Mouse (Mus musculus): ENCODE data around the gene Hsd17b11.
"Not testable (repeated sequence)": the region's sequence is repeated elsewhere in the genome, so short reads cannot be mapped to it uniquely, and the experiment has no call there.

Gene Hsd17b11

GRCm38 (mm10) chr5:103980705-103981560 is 40.8 kb downstream of the Hsd17b11 start:
- no peak for DNase-seq (ENCODE audit: low spot score in 2 of 2)

DNA sequence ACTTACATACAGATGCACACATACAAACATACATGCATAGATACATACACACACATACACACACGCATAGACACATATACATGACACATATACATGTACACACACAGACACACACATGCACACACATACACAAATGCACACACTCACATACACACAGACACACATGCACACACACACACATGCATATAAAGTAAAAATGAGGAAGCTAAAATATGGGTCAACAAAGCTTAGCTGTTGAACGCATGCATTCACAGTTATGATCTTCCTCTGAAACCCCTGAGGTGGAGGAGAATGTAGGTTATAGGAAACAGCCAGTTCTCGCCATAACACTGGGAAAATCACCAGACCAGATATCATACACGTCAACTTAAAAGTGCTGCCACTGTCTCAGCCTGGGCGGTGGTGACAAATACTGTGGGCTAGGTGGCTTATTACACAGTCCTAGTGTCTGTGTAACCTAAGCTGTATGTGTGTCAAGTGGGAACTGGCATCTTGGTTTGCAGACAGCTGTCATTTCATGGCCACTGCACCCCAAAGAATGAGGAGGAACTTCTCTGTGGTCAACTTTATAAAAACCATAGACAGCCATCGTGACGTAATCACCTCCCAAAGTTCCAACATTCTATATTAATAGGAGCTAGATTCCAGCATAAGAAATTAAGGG is 43.7 kb downstream of the Hsd17b11 start:
- DNase-seq (ENCODE audit: low spot score in 2 of 2), result no peak

DNA sequence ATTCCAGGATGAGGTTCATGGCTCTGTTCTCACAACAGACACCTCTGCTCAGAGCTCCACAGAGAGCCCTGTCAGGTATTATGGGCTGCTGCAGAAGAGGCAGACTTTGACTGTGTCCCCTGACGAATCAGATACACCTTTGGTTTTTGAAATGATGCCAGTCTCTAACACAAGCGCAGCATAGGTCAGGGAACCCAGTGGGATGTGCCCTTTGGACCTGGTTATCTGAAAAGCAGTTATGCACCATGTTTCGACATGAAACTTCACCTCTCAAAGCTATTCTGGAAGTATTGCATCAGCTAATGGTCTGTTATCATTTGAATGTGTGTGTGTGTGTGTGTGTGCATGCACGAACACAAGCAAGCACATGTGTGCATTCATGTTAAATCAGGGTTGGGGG is 44.4 kb downstream of the Hsd17b11 start, which contains the start of gene Hsd17b13:
Gene Hsd17b13 (minus strand): TSS at position 114 of the 400 bp plus-strand sequence.
- DNase-seq (ENCODE audit: low spot score in 2 of 2), result no peak

GRCm38 (mm10) chr5:103975736-103976135 is 46.0 kb downstream of the Hsd17b11 start:
- DNase-seq (ENCODE audit: low spot score in 2 of 2), result no peak

GRCm38 (mm10) chr5:103972801-103973200 is 48.9 kb downstream of the Hsd17b11 start:
- no peak for DNase-seq (ENCODE audit: low spot score in 2 of 2)

GRCm38 (mm10) chr5:103972379-103972778 is 49.3 kb downstream of the Hsd17b11 start:
- no peak for DNase-seq (ENCODE audit: low spot score in 2 of 2)

DNA sequence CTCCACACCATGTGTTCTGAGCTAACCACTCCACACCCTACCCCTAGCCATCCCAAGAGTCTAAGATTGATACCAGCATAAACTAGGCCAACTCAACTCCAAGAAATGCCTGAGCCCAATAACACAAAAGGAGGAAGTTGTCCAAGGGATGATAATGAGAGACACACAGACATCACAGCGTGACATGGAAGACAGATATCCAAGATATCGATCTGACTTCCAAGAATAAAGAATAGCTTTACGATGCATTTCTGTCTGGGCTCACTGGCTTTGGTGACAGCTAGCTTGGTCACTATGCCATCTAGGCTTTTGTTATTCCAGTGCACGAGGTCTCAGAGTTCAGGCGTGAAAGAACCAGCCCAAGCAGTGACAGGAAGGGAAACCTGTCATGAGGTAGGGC is 50.7 kb downstream of the Hsd17b11 start:
- DNase-seq (ENCODE audit: low spot score in 2 of 2), result no peak

DNA sequence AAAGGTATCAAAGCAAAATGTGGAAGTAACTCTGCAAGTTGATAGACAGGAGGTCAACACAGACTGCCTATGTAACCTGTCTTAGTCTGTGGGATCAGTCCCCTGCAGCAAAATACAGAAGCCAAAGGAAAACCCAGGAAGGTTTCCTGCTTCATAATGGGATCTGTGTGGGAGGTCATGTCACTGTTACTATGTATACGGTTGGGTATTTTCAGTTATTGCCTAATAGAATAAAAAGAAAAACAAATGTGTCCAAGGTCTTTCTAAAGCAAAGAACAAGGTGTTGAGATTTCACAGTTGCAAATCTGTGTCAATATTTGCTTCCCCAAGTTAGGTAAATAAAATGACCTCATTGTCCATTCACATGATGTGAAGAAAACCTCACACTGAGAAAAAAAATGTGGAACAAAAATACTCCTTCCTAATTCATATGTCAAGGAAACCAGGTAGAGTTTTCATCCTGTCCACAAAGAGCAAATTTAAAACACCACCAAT is 58.7 kb downstream of the Hsd17b11 start:
- DNase-seq (ENCODE audit: low spot score in 2 of 2), result no peak

DNA sequence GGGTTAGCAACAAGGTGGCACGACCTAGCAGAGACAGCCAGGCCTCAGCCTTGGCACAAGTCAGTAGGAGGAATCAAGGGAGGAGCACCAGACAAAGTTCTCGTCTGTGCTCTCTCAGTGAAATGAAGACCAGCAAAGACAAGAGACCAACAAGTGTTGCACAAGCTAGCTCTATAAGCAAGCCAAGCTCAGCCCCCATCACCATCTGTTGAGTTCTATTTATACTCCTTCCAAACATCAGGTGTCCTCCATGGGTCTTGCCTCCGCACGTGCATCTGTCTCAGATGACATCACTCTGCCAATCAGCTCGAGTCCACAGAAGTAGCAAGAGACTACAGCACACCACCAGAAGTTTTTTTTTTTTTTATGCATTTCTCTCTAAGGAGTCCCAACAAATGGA is 67.1 kb downstream of the Hsd17b11 start:
- DNase-seq (ENCODE audit: low spot score in 2 of 2), result peak in 1 of 2 experiments; percentile 43

DNA sequence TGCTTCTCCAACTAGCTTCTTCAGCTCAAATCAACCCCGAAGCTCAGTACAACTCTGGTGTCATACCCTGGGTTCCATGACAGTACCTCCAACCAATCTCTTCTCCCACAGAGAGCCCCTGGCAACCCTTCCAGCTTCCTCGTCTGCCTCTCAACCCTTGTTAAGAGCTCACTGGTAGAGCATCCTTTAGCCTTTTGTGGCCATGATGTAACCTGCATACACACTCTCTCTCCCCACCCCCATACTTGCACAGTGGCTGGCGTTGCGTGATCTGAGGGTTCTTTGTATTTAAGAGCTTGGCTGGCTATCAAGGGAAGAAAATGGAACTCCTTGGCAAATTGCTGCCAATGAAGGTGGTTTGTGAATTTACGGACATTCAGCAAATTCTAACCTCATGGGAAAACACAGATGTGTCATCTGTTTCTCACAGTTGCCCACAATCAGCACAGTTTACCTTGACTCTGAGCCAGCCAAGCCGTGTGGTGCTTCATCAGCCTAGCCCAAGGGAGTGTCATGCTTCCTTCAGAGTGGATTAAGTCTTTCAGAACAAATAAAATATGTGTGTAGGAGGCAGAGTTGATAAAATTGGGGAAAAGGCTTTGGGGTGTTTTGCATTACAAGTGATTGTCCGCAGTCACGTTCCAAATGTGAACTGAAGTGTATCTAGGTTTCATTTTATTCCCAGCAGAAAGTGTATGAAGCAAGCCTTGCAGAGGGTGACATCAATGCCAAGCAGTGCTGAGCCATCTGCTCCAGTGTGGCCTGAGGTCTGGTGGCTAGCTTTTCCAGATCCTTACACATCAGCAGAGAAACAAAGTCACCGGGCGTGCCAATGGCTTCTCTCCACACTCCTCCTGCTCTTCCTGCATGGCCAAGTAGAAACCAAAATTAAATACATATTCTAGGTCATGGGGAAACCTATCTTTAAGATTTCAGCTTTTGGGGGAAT is 68.3 kb downstream of the Hsd17b11 start:
- DNase-seq (ENCODE audit: low spot score in 2 of 2), result no peak

DNA sequence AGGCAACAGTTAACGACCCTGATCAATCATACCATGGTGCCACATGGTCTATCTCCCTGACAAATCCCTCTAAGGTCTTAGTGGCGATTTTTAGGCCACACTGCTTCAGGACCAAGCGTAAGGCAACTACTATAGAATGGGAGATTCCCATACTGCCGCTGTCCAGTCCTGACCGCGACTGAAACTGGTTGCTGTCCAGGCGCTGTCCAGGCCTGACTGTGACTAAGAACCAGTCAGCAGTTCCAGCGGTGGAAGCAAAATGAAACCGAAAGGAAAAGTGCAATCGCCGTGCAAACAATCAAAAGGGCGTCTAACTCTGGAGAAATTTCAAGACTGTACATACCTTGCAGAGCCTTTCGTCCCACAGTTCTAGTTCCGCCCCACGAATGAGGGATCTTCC is 71.6 kb downstream of the Hsd17b11 start:
- DNase-seq (ENCODE audit: low spot score in 2 of 2), result not testable (repeated sequence)

- DNase-seq (ENCODE audit: low spot score in 2 of 2), result no peak
Observed at GRCm38 (mm10) chr5:103943183-103943582, 78.5 kb downstream of the Hsd17b11 start.

GRCm38 (mm10) chr5:103939856-103940255 is 81.9 kb downstream of the Hsd17b11 start:
- DNase-seq (ENCODE audit: low spot score in 2 of 2), result no peak

All from right cerebral cortex, postnatal 36 days (tissue).